Mouse (Mus musculus): ENCODE measurements at regions not wholly inside any gene's neighbourhood (a gene's known extent, or its start where the extent isn't known, plus 50 kb on each side); places are given as distances from the start of the nearest gene placed in this dataset.

DNA sequence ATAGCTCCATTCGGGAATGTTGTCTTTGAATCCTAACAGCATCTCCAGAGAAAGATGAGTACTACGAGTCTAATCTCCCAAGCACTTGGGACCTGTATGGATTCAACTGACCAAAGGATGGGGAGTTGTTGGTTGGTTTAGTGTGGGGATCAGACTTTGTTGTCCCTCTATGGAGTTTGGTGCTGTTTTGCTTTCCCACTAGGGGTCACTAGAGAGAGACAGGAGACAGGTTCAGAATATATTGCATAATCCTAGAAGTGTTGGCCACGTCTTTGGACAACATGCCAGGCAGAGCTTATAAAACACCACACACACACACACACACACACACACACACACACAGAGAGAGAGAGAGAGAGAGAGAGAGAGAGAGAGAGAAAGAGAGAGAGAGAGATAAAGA lies 118.6 kb upstream of the Ercc6l2 start:
- DNase-seq (ENCODE audit: low spot score in 2 of 2) = no peak

DNA sequence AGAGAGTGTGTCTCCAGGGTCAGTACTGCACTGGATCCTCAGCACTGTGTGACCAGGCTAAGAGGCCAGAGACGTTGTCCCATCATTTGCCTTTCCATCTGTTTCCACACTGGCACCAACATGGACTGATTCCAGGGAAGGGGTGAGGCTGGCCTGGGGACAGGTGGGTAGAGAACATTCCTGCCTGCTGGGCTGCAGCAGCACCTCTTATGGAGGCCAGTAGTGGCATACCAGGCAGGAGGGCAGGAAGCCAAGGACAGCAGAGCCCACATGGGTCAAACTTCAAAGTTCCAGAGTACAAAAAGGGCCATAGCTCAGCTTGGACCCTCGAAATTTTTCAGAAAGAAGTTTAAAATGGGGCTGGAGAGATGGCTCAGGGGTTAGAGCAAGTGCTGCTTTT lies 115.4 kb upstream of the Ercc6l2 start:
- no peak for DNase-seq (ENCODE audit: low spot score in 2 of 2)

DNA sequence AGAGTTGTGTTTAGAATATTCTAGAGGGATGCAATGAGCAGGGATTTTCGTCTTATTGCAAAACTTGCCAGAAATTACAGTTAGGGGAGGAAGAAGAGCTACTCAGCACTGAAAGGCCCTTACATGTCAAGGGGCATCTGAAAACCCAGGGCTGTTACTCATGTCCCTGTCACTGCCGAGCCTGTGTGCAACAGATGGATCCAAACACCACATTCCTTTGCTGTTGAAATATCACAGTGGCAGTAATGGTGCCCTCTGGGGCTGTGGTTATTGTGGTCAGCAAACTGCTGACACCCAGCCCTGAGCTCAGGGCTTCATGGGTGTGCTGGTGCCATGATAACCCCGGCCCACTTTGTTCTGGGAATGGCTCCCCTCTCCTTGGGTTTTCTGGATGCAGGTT lies 114.3 kb upstream of the Ercc6l2 start:
- DNase-seq (ENCODE audit: low spot score in 2 of 2) = no peak

DNA sequence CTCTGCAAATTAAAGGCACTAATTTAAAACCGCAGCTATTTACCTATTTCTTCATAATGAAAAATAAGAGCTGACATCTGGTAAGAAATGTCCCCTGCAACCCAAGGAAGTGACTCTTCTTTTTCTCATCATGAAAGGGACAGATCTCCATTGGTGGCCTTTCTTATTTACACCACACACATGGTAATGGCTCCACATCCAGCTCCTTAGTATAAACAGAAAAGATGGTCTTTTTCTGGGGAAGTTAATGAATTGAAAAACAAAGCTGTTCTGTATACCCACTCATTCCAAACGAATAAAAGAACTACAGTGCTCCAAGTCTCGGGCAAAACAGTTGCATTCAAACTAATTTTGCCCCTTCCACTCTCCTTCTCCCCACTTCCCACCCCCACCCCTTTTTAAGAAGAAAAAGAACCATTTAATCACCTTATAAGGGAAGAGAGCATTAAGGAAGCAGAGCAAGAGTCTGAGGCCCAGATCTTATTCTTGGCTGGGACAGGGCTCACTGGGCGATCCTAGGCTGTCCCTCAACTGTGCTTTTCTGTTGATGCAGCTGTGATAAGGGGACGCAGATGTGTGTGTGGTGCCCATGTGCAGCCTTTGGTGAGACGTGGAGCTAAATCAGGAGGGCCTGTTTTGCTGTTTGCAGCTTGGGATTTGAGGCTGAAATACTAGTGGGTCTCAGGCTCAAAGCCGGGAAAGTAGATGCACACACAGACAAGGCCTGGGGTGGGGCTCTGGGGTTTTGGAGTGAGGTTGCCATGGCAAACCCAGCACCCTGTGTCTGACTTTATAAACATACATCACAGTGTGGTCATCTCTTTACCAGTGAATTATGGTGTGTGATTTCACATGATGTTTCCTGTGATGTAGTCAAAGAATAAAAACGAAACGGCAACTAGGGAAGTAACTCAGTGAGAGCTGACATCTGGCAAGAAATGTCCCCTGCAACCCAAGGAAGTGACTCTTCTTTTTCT lies 113.6 kb upstream of the Ercc6l2 start:
- DNase-seq (ENCODE audit: low spot score in 2 of 2) = no peak

DNA sequence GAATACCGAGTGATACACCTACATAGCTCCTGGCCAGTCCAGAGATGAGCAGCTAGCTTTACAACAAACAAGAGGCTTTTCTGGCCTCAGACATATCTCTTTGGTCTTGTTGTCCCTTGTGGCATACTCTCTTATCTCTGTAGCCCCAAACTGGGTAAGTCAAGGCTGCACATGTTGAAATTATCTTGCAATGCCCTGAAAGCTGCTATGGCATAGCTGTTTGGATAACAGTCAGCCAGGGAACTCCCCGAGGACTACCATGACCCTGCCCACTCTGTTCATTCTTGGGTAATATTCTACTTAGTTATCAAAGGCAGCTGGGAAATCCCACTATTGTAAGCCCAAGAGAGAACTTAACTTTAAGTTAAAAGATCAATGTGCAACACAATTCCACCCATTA lies 106.5 kb upstream of the Ercc6l2 start:
- DNase-seq (ENCODE audit: low spot score in 2 of 2) = no peak

DNA sequence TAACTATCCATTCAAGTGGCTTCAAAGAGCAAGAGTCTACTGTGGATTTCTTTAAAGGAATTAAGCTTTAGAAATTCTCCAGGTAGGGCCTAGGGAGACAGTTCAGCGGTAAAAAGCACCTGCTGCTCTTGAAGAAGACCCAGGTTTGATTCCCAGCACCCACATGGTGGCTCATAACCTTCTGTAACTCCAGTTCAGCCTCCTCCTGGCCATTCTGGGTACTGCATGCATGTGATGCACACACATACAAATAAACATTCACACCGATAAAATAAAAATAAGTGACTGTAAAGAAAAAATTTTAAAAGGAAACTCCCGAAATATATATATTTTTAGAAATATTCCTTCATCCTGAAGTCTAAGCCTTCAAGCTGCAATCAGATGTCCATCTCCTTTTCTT lies 101.9 kb upstream of the Ercc6l2 start:
- DNase-seq (ENCODE audit: low spot score in 2 of 2) = no peak

DNA sequence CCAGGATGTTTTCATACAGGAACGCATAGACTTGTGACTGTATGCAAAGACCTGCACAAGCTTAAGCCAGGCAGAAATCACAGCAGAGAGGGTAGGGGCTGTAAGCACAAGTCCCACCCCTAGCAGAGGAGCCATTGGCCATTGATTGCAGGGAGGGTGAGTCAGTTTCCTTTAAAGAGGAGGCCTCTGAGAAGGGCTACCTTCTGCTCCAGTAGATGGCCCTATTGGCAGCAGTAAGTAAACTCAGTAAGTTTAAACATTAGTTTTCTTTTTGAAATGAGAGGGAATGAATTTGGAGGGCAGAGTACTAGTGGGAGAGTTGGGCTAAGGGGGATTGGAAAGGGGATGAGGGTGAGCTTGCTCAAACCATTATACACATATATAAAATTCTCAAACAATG lies 98.5 kb upstream of the Ercc6l2 start:
- no peak for DNase-seq (ENCODE audit: low spot score in 2 of 2)

DNA sequence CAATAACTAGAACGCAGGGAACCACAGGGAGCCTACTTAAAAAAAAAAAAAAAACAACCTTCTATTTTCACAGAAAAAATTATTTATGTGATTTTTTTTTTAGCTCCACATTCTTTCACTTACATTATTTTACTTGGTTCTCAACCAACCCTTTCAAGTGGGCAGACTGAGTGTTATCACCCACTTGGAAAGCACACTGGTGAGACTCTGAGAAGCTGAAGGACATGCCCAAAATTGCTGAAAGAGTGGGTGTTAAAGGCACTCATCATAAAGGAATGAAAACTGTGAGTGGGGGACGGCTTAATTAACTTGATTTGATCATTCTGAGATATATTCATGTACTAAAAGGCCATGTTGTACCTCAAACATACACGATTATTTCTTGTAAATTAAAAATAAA lies 97.8 kb upstream of the Ercc6l2 start:
- no peak for DNase-seq (ENCODE audit: low spot score in 2 of 2)

DNA sequence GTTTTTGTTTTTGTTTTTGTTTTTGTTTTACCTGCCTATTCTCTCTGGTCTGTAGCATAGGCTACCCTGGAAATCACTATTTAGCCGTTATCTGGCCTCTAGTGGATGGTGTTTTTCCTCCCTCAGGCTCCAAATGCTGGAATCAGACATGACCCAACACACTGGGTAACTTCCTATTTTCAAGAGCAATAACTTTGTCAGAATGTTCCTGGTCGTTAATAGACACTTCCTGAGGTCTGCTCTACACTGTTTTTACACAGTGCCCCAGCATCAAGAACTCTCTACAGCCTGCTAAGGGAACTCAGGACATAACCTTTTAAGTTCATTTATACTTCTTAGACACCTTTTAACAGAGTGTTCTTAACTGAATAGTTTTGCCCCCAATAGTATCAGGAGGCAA lies 96.3 kb upstream of the Ercc6l2 start:
- no peak for DNase-seq (ENCODE audit: low spot score in 2 of 2)

DNA sequence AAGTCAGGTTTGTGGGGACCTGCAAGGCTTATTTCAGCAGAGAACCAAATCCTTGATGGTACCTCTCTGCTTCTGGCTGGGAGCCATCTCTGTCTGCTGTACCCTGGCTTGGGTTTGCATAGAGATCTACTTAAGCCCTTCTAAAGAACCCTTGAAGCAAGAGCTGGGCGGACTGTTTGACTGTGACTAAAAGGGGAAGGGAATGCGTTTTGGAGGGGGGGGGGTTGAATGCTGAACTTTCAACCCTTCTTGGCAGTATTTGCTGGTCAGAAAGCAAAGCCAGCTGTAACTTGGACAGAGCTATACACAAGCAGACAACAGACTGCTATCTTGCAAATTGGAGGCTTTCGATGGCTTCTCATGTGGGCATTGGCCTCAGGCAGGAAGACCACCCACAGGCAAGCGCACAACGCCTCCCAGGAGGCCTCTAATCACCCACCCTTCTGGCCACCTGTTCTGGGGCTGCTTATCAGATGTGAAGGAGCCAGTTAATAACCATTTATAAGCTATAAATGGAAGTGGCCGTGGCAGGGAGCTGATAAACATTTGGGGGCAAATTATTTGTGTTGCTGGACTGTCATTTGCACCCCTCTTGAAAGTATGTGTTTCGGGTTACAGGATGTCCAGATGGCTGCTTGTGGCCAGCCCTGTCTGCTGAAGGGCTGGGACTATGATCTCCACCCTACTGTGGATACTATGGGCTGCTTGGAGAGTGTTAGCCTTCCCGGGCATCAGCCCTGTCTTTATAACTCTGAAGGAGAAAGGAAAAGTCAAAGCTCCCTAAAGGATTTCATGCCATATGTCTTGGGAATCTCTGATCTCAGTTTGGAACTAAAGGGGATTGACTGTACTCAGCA lies 95.5 kb upstream of the Ercc6l2 start:
- no peak for DNase-seq (ENCODE audit: low spot score in 2 of 2)

DNA sequence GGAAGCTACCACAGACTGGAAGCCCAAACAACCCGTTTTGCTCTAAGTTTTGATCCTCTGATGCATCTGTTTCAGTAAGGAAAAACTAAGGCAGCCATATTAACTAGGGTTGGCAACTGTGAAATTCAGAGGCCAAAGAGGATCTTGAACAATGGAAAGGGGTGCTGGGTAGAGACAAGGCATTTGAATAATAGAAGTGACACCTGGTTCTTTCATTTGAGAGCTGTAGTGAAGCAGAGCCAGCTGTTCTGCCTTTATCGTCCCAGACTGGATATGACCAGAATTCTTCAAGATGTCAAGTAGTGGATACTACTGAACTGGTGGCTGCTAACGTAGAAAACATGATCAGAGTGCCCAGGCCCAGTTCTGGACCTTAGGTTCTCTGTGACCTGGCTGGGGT lies 94.4 kb upstream of the Ercc6l2 start:
- no peak for DNase-seq (ENCODE audit: low spot score in 2 of 2)

DNA sequence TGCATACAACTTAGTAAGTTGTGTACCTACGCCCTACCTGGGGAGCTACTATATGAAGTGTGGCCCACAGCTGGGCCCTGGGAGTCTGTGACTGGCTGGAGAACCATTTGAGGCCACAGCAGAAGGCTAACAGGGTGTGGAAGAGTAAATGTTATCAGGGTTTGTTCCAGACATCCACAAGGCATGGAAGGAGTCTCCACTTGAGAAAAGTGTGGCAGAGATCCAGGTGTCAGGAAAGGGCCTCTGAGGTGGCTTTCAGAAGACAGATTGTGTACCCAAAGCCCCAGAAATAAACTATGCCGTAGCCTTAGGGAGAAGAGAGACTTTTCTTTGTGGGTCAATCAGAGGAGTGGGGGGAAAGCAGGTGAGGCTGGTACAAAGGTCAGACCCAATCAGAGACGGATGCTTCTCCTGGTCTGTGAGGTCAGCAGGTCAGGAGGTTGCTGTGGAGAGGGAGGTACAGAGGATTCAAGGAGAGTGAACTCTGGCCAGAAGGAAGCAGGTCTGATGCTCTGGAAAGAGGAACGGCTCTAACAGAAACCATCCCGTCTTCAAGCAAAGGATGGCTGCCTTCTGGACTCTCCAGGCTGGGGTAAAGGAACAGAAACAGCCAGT lies 93.9 kb upstream of the Ercc6l2 start:
- DNase-seq (ENCODE audit: low spot score in 2 of 2) = no peak

DNA sequence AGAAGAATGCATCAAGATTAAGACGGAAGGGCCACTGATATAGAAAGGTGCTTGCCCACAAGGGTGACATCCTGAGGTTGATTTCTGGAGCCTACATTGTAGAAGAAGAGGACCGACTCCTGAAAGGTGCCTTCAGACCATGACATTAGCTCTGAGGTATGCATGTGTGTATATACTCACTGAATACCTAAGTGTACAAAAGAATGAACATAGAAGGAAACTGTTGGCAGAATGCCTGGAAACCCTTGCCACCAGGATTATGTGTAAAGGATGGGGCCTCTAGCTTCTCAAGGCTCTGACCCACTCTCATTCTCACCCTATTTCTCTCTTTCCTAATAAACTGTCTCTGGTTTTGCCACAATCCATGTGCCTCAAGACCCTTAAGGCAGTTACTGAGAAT lies 90.7 kb upstream of the Ercc6l2 start:
- DNase-seq (ENCODE audit: low spot score in 2 of 2) = no peak

DNA sequence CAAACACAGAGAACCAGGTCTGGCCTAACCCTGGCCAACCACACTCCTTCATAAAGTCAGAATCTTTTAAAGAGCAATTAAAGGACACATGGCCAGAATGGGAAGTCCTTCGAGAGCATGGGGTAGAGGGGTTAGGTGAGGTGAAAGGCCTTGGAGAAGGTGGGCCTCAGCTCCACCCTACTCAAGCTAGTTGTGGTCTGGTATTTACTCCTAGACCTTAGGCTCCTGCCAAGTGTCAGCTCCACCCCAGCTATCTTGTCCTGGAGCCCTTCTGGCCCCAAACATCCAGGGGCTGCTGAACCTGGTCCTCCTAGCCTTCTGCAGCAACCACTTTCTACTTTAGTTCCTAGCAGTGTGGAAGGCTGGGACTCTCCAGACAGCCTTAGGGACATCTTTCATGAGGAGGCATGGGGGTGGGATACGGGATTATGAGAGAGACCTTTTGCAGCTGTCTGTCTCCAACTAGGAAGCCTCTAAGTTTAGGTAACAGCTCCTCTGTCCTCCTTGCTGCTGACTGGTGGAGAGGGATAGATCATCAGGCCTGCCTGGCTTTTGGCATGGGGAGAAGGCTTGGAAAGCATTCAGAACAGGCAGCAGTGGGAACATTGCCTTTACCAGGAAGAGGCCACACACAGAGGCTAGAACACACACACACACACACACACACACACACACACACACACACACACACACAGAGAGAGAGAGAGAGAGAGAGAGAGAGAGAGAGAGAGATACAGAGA lies 90.0 kb upstream of the Ercc6l2 start:
- no peak for DNase-seq (ENCODE audit: low spot score in 2 of 2)

DNA sequence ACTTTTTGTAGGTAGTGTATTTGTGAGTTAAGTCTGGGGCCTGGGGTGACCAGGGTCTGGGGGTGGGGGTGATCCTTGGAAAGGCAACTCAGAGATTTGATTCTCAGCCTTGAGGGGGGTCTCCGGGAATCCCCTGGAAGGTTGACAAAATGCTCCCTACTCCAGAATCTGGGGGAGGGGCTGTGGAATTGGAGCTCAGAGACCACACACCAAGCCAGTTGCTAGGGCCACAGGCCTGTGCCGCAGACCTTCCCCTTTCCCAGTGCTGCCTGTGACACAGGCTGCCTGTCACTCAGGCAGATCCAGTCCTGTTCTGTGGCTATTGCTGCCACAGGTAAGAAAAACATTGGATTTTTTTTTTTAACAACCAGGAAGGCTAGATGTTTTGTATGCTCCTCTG lies 89.0 kb upstream of the Ercc6l2 start:
- DNase-seq (ENCODE audit: low spot score in 2 of 2) = no peak

DNA sequence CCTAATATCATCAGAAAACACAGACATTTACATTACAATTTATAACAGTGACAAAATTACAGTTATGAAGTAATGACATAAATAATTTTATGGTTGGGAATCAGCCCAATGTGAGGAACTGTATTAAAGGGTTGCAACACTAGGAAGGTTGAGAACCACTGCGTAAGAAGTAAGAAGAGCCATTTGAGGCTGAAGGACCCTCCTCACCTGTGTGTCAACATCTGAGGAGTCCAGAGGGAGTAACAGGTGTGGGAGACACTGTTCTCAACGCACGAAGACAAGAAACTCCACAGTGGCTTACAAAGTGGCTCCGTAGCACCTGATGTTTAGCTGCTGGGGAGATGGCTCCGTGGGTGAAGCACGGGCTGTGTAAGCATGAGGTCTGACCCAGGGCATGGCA lies 88.5 kb upstream of the Ercc6l2 start:
- DNase-seq (ENCODE audit: low spot score in 2 of 2) = no peak

DNA sequence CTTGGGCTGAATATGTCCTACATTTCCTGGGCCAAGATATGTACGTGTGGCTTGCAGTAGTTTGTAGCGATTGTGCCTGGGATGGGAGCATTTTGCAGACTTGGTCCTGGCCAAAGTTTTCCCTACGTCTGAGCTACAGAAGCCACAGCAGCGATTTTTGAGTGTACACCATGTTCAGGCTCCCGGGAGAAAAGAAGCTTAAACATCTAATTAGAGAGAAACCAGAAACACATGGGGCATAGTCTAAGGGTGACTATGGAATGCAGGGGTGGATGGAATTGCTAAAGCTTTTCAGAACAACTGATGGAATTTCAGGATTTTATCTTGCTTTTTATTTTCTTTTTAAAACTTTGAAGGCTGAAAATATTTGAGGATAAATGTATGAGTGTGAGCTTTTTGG lies 79.3 kb upstream of the Ercc6l2 start:
- DNase-seq (ENCODE audit: low spot score in 2 of 2) = no peak

DNA sequence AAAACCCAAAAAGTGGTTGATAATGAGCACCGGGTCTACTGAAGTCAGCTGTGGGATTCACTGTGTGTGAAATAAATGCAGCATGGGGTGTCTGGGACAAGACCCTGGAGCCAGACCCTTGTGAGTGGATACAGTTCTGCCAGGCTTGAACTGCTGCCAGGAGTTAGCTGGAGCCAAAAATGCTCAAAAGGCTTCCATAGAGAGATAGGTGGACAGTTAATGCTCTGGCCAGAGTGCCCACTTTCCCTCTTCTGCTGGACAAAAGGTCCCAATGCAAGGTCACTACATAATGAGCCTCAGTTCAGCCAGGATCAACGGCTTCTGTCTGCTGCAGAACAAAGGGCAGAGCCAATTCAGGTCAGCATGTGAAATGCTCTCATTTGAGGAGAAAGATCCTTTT lies 73.2 kb upstream of the Ercc6l2 start:
- DNase-seq (ENCODE audit: low spot score in 2 of 2) = peak; percentile 20 to 26

DNA sequence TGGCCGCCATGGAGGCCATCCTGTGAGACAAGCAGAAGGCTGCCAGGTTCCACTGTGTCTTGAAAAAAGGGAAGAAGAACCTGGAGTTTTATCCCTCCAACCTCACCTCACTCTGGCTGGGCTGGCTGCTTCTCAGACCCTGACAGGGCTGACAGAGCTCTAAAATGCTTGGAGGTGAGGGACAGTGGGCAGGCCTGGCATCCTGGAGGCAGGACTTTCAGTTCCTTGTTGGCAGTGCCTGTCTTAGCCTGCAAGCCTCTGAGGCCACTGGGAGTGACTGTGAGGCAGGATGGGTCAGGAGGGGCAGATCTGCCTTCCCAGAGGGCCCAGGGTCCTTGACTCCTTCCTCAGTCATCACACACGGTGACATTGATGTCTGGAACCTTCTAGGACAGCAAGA lies 66.3 kb upstream of the Ercc6l2 start:
- no peak for DNase-seq (ENCODE audit: low spot score in 2 of 2)

DNA sequence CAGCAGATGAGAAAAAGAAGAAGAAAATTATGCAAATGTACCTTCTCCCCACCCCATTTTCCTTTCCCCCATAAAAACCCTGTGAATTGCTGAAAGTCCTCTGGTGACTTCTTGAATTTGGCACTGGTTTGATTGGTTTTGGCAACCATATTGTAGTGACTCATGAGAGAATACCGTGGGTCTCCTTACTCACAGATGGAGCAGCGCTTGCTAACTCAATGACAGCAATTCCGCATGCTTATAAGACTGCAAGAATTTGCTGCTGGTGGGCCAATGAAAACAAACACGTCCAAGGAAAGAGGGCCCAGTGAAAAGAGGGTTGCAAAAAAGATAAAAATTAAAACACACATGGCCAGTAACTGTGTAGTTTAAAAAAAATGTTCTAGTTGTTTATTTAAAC lies 65.0 kb upstream of the Ercc6l2 start:
- DNase-seq (ENCODE audit: low spot score in 2 of 2) = peak; percentile 20 to 21

DNA sequence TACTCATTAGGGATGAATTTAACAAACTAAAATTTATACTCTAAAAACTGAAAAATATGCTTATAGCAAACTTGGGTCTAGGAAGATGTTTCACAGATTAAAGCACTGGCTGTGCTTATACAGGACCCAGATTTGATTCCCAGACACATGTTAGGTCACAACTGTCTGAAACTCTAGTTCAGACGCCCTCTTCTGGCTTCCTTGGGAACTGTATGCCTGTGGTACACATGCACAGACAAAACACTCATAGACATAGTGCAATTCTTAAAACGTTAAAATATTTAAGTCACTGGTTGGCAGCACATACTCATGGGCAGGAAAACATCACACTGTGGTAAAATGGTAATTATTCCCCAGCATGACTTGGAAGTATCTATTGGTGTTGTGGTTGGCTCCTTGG lies 63.8 kb upstream of the Ercc6l2 start:
- DNase-seq (ENCODE audit: low spot score in 2 of 2) = no peak
